In the genomic region with DNA sequence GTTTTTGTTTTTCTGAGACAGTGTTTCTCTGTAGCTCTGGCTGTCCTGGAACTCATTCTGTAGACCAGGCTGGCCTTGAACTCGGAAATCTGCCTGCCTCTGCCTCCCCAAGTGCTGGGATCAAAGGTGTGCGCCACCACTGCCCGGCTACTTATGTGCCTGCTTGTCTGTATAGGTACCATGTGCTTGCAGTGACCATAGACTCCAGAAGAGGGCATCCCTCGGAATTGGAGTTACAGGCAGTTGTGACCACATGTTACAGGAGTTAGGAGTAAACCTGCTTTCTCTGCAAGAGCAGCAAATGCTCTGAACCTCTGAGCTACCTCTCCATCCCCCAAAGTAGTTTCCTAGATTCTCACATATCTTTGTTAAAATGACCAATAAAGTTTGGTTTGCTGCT, we compare ENCODE assay signal across 26 mouse cellular contexts. TPM values are rescaled to one million over a fixed set of nuclear protein-coding genes. Genes with fewer than 3 reads are reported as not detected.
A peak's percentile ranks its signal among the peaks of the same experiment; 100 is the strongest.
DNase-seq lines count a peak whose midpoint lies in the region; ATAC-seq and TF ChIP-seq lines count a peak whose summit lies in the region.
"Had no signal": no experiment of that assay in that cellular context is flagged by ENCODE, and none has a peak within 500 bp of the region (broad histone marks: within the 10 kb centered on the region; RNA-seq: fewer than 3 reads in every experiment).

No protein-coding gene starts in this region.

- no peaks in the 10 kb centered on the region for H3K79me2 ChIP-seq in heart, adult 2 months (replicated peaks; ENCODE audit: control insufficient read depth, insufficient read depth, low read length)
- H3K79me2 ChIP-seq in liver, adult 2 months (ENCODE audit: control insufficient read depth, insufficient read depth, low read length): no peaks in the 10 kb centered on the region
- no peaks in the 10 kb centered on the region for H3K79me2 ChIP-seq in CH12.LX (replicated peaks; ENCODE audit: control insufficient read depth, extremely low read depth, insufficient read depth, poor library complexity, severe bottlenecking)

- H3K9ac ChIP-seq in heart, adult 2 months (ENCODE audit: low read depth, low read length): no peak overlapping the region
- H3K9ac ChIP-seq in liver, adult 2 months (ENCODE audit: low read depth, low read length): no peak overlapping the region
- H3K9ac ChIP-seq in CH12.LX (ENCODE audit: insufficient read depth, low read depth): no peak overlapping the region
- H3K9ac ChIP-seq: embryonic facial prominence, embryonic 12.5 days; forebrain, embryonic 13.5 days; limb, embryonic 12.5 days; neural tube, embryonic 13.5 days; stomach, embryonic 15.5 days had no signal

- no peak overlapping the region for H3K4me2 ChIP-seq in CH12.LX (ENCODE audit: insufficient read depth, low read depth, poor library complexity, severe bottlenecking)
- H3K4me2 ChIP-seq: embryonic facial prominence, embryonic 12.5 days; forebrain, embryonic 13.5 days; limb, embryonic 12.5 days; neural tube, embryonic 13.5 days; stomach, embryonic 15.5 days had no signal

- intact Hi-C loops in heart, adult 2 months (cut with DNase I): no loop called here

- WGBS in heart, adult 2 months: 94% methylated on average over 4 of the region's 4 CpGs
- 87% methylated on average over 4 of the region's 4 CpGs for WGBS in heart, embryonic 10.5 days
- WGBS in liver, adult 2 months: 96% methylated on average over 4 of the region's 4 CpGs

- in situ Hi-C loops in CH12.LX (cut with MboI; ENCODE audit: low pct_ligation_motif_present, low pct_unique_long_range_greater_than_20kb, low sequenced_read_pairs): no loop called here

- H3K4me1 ChIP-seq in heart, adult 2 months (ENCODE audit: control insufficient read depth, insufficient read depth, low read length): no peaks in the 10 kb centered on the region
- H3K4me1 ChIP-seq in heart, embryonic 10.5 days: peaks cover 3% of the 10 kb centered on the region; the same call in 1 of the 2 replicates
- H3K4me1 ChIP-seq in liver, adult 2 months (ENCODE audit: control insufficient read depth, insufficient read depth, low read length): peaks cover 3% of the 10 kb centered on the region; the same call in 1 of the 2 replicates
- H3K4me1 ChIP-seq in CH12.LX (ENCODE audit: control insufficient read depth in 1 of 2, insufficient read depth in 2 of 2): peaks cover 8 to 27% of the 10 kb centered on the region in 2 experiments
- H3K4me1 ChIP-seq: embryonic facial prominence, embryonic 12.5 days; forebrain, embryonic 13.5 days; limb, embryonic 12.5 days; midbrain, embryonic 10.5 days; neural tube, embryonic 13.5 days; stomach, embryonic 15.5 days had no signal

- no peaks in the 10 kb centered on the region for H3K36me3 ChIP-seq in heart, adult 2 months (ENCODE audit: control insufficient read depth, insufficient read depth, low read length)
- peaks cover 56% of the 10 kb centered on the region for H3K36me3 ChIP-seq in heart, embryonic 10.5 days
- 0 out of 2 replicates have a peak, but pooled peaks cover 4% of the 10 kb centered on the region for H3K36me3 ChIP-seq in liver, adult 2 months (ENCODE audit: control insufficient read depth, insufficient read depth, low read length)
- H3K36me3 ChIP-seq in CH12.LX (replicated peaks in 1 of 2; ENCODE audit: control insufficient read depth in 1 of 2, insufficient read depth in 1 of 2, low read length in 1 of 2): peaks cover 47 to 85% of the 10 kb centered on the region in 2 experiments
- H3K36me3 ChIP-seq: stomach, embryonic 15.5 days had no signal

- H3K9me3 ChIP-seq in heart, embryonic 10.5 days: no peaks in the 10 kb centered on the region
- no peaks in the 10 kb centered on the region for H3K9me3 ChIP-seq in CH12.LX (replicated peaks; ENCODE audit: low read length)
- H3K9me3 ChIP-seq: embryonic facial prominence, embryonic 12.5 days; forebrain, embryonic 13.5 days; limb, embryonic 12.5 days; midbrain, embryonic 10.5 days; neural tube, embryonic 13.5 days; stomach, embryonic 15.5 days had no signal

- H3K27me3 ChIP-seq in heart, adult 2 months (ENCODE audit: control insufficient read depth, insufficient read depth, low read length): no peaks in the 10 kb centered on the region
- no peaks in the 10 kb centered on the region for H3K27me3 ChIP-seq in heart, embryonic 10.5 days (ENCODE audit: insufficient read depth, poor library complexity, severe bottlenecking)
- no peaks in the 10 kb centered on the region for H3K27me3 ChIP-seq in liver, adult 2 months (ENCODE audit: control insufficient read depth, insufficient read depth, low read length)
- H3K27me3 ChIP-seq in CH12.LX (replicated peaks): no peaks in the 10 kb centered on the region
- H3K27me3 ChIP-seq: embryonic facial prominence, embryonic 12.5 days; forebrain, embryonic 13.5 days; limb, embryonic 12.5 days; neural tube, embryonic 13.5 days; Patski; stomach, embryonic 15.5 days had no signal

- dilution Hi-C loops in CH12.LX (cut with MboI; ENCODE audit: extremely low pct_ligation_motif_present, extremely low pct_unique_long_range_greater_than_20kb, low sequenced_read_pairs): no loop called here

- ATAC-seq in megakaryocyte progenitor cell, adult 5-6 weeks (replicated peaks; ENCODE audit: poor library complexity): 0 out of 2 replicates have a peak, but pooled peaks have one; percentile 40
- ATAC-seq: forebrain, embryonic 13.5 days; hindbrain, embryonic 16.5 days; Patski had no signal

- no peak overlapping the region for H3K4me3 ChIP-seq in heart, adult 2 months
- H3K4me3 ChIP-seq in heart, embryonic 10.5 days: no peak overlapping the region
- no peak overlapping the region for H3K4me3 ChIP-seq in liver, adult 2 months (ENCODE audit: insufficient read depth, low read depth, low read length)
- no peak overlapping the region for H3K4me3 ChIP-seq in CH12.LX (replicated peaks in 1 of 3; ENCODE audit: low read depth in 2 of 3, low read length in 2 of 3, poor library complexity in 1 of 3)
- H3K4me3 ChIP-seq: embryonic facial prominence, embryonic 12.5 days; erythroblast, embryonic 14.5 days; forebrain, embryonic 13.5 days; limb, embryonic 12.5 days; midbrain, embryonic 10.5 days; neural tube, embryonic 13.5 days; stomach, embryonic 15.5 days had no signal

- DNase-seq in heart, adult 2 months: no peak
- DNase-seq in heart, embryonic 10.5 days (ENCODE audit: low spot score): no peak
- DNase-seq in liver, adult 2 months (ENCODE audit: extremely low read depth, low read depth, low spot score): peak; percentile 26
- DNase-seq in liver (no peak), CH12.LX (ENCODE audit: extremely low read depth) (no peak)
- no peak for DNase-seq in adrenal gland, postnatal 36 days
- DNase-seq in spleen, postnatal 14 days (ENCODE audit: low spot score in 2 of 2): no peak
- DNase-seq: cerebellum, adult 9-10 months; gastrocnemius, postnatal 10 days; heart, adult 11 months; heart, postnatal 4 days; kidney, adult 8-10 months; lung, adult 18-20 months; lung, postnatal 4 days; spleen, adult 18-20 months; thymus, adult 2 months had no signal

- peak; percentile 31; the same call in 1 of the 2 replicates for TF ChIP-seq CTCF in heart, adult 2 months (IDR thresholded peaks at IDR 0.05)
- 0 out of 2 replicates have a peak, but pooled peaks have one; percentile 13 for TF ChIP-seq CTCF in liver, adult 2 months (IDR thresholded peaks at IDR 0.05; ENCODE audit: low read depth, low read length)
- no peak for TF ChIP-seq CTCF in CH12.LX (conservative IDR thresholded peaks at IDR 0.05 in 1 of 2, IDR thresholded peaks at IDR 0.05 in 1 of 2; ENCODE audit: low read depth in 2 of 2, low read length in 2 of 2)

- TF ChIP-seq EP300 in heart, adult 2 months (IDR thresholded peaks at IDR 0.05; ENCODE audit: insufficient read depth, low read depth, low read length): no peak
- no peak for TF ChIP-seq EP300 in CH12.LX (IDR thresholded peaks at IDR 0.05; ENCODE audit: low read length)

- no peak for TF ChIP-seq RAD21 in CH12.LX (IDR thresholded peaks at IDR 0.05; ENCODE audit: low read depth, low read length)

- no peak for TF ChIP-seq POLR2A in heart, adult 2 months (IDR thresholded peaks at IDR 0.05; ENCODE audit: insufficient read depth, low read depth, low read length)
- TF ChIP-seq POLR2A in liver, adult 2 months (IDR thresholded peaks at IDR 0.05; ENCODE audit: extremely low read depth, insufficient read depth, low read length): no peak
- no peak for TF ChIP-seq POLR2A in CH12.LX (IDR thresholded peaks at IDR 0.05; ENCODE audit: low read depth, low read length)

- no peak overlapping the region for H3K27ac ChIP-seq in heart, adult 2 months
- no peak overlapping the region for H3K27ac ChIP-seq in heart, embryonic 10.5 days
- H3K27ac ChIP-seq in liver, adult 2 months (replicated peaks; ENCODE audit: insufficient read depth, low read depth, low read length): no peak overlapping the region
- no peak overlapping the region for H3K27ac ChIP-seq in CH12.LX (ENCODE audit: insufficient read depth, low read depth)
- H3K27ac ChIP-seq: embryonic facial prominence, embryonic 12.5 days; forebrain, embryonic 13.5 days; limb, embryonic 12.5 days; midbrain, embryonic 10.5 days; neural tube, embryonic 13.5 days; stomach, embryonic 15.5 days had no signal

TF ChIP-seq in CH12.LX, 34 proteins besides CTCF, POLR2A, EP300 and RAD21 (continues in another document):
- TF ChIP-seq JUND (conservative IDR thresholded peaks at IDR 0.05; ENCODE audit: low read depth, low read length) (no peak), CHD2 (IDR thresholded peaks at IDR 0.05; ENCODE audit: low read length) (no peak)

RNA-seq across cellular contexts. Expression of gene Daglb, which starts 27.4 kb away (rescaled TPM):
- 1 to 10 TPM; 7.6 to 8.2 TPM for total RNA-seq in heart, adult 2 months (2021)
- 9.7 and 12.2 TPM in 2 replicates for polyA plus RNA-seq in heart, adult 2 months (2012; rRNA removed)
- 11.9 and 13.9 TPM in 2 replicates for polyA plus RNA-seq in heart, embryonic 10.5 days (2016; fragmentation: Nextera tagmentation; extraction: Ambion mirVana)
- total RNA-seq in liver, adult 2 months (2014; rRNA removed): 12.4 TPM in 2 replicates
- 14.9 and 17.4 TPM in 2 replicates for polyA plus RNA-seq in liver, adult 2 months (2012; rRNA removed)
- total RNA-seq in CH12.LX (2012; rRNA removed) (10.4 and 10.8 TPM in 2 replicates), CH12.LX (2014; rRNA removed) (11.9 and 12.1 TPM in 2 replicates)
- 10.8 and 11.4 TPM in 2 replicates for polyA plus RNA-seq in CH12.LX (2012; ENCODE audit: insufficient read length, low read depth)
- total RNA-seq in megakaryocyte progenitor cell, adult 5-6 weeks (2015): 13.4 and 15.3 TPM in 2 replicates
- total RNA-seq in megakaryocyte progenitor cell, adult 5-6 weeks (2017): 22.7 and 25.9 TPM in 2 replicates
- total RNA-seq in adrenal gland, postnatal 36 days (2021): 10 to 100 TPM; 14.4 to 20.7 TPM

RNA-seq across cellular contexts. Expression of gene Rac1, which starts 36.1 kb away (rescaled TPM):
- 100 to 1,000 TPM; 219 to 231 TPM for total RNA-seq in heart, adult 2 months (2021)
- 204 and 351 TPM in 2 replicates for polyA plus RNA-seq in heart, adult 2 months (2012; rRNA removed)
- 369 and 431 TPM in 2 replicates for polyA plus RNA-seq in heart, embryonic 10.5 days (2016; fragmentation: Nextera tagmentation; extraction: Ambion mirVana)
- total RNA-seq in liver, adult 2 months (2014; rRNA removed): 38.6 and 69.0 TPM in 2 replicates
- 99.8 and 114 TPM in 2 replicates for polyA plus RNA-seq in liver, adult 2 months (2012; rRNA removed)
- total RNA-seq in CH12.LX (2012; rRNA removed) (138 and 144 TPM in 2 replicates), CH12.LX (2014; rRNA removed) (199 and 201 TPM in 2 replicates)
- 222 and 256 TPM in 2 replicates for polyA plus RNA-seq in CH12.LX (2012; ENCODE audit: insufficient read length, low read depth)
- total RNA-seq in megakaryocyte progenitor cell, adult 5-6 weeks (2015): 654 and 681 TPM in 2 replicates
- total RNA-seq in megakaryocyte progenitor cell, adult 5-6 weeks (2017): 85.9 and 114 TPM in 2 replicates
- 100 to 1,000 TPM; 372 to 394 TPM for total RNA-seq in adrenal gland, postnatal 36 days (2021)

Comparison
In these comparisons a context has a peak if more than half of its experiments do, and no peak if none do; other contexts are left out.
1. CTCF ChIP-seq: peak in heart, adult 2 months (single experiment) and liver, adult 2 months (single experiment); none in CH12.LX (0 of 2).